Mouse (Mus musculus) bone marrow macrophage, adult 2 months (primary cell): ENCODE results near the gene Sit1. TPM values are rescaled to one million over a fixed set of nuclear protein-coding genes. Genes with fewer than 3 reads are reported as not detected.

ENCODE experiments used
- H3K27ac ChIP-seq: 2 replicates; pipeline ENCODE4 v1.5.1; 2012; ENCODE audit warnings: low read depth, low read length; ENCODE audit not compliant: insufficient read depth
- H3K4me1 ChIP-seq: 2 replicates; pipeline ENCODE4 v1.6.1; 2012; ENCODE audit warnings: low read length; ENCODE audit not compliant: control insufficient read depth, insufficient read depth
- H3K4me3 ChIP-seq: 2 replicates; pipeline ENCODE4 v1.5.1; 2012; ENCODE audit warnings: mild to moderate bottlenecking, low read length, moderate library complexity; ENCODE audit not compliant: insufficient read depth
- CTCF ChIP-seq: IDR thresholded peaks from 2 replicates; pipeline ENCODE4 v1.5.1; 2012; ENCODE audit warnings: low read depth, mild to moderate bottlenecking, low read length, moderate library complexity
- POLR2A ChIP-seq: IDR thresholded peaks from 2 replicates; pipeline ENCODE4 v1.6.1; 2012; ENCODE audit warnings: mild to moderate bottlenecking, low read depth, low read length, borderline replicate concordance
- polyA plus RNA-seq: library from polyadenylated mRNA; stranded (reverse); fragments of >200 nt; gene quantifications from 2 replicates; pipeline ENCODE4 v1.2.4, GENCODE M21; 2012; ENCODE audit not compliant: missing spikeins, insufficient read depth, insufficient read length

The Sit1 gene
- not detected in 2 replicates for polyA plus RNA-seq

DNA sequence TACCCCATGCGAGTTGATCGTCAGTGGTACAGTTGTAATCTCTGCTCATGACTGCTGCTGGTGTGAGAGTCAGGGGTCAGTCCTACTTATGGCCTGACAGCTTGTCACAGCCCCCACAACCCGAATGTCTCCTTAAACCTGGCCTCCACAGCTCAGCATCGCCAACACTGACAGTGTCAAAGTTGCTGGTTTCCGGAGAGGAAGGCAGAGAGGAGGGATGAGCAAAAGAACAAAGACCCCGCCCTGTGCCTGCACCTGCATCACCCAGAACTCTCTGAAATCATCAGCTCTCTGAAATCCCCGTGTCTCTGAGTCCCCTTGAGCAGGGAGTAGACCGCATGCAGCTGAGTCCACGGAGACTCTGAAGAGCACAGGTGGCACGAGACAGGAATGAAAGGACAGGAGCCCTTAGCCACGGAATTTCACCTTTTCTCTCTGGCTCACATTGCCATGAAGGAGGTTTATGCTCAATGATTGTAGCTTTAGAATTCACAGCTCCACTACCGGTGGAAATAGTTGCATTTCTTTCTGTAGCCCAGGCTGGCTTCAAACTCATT is at the start of gene Sit1:
Gene Sit1, minus strand, starts transcription at position 200 of the 557 bp plus-strand sequence.
- Histone ChIP-seq H3K4me3 (no peak within 1 kb of the TSS), H3K27ac (no peak within 1 kb of the TSS), H3K4me1 (peaks cover 13% of the 10 kb centered on the region)
- TF ChIP-seq CTCF (no peak), POLR2A (no peak)

GRCm38 (mm10) chr4:43533270-43533669 is 49.7 kb upstream of the Sit1 start:
- TF ChIP-seq POLR2A (no peak), CTCF (no peak)
- Histone ChIP-seq H3K27ac (no peak overlapping the region), H3K4me3 (no peak overlapping the region), H3K4me1 (no peaks in the 10 kb centered on the region)

DNA sequence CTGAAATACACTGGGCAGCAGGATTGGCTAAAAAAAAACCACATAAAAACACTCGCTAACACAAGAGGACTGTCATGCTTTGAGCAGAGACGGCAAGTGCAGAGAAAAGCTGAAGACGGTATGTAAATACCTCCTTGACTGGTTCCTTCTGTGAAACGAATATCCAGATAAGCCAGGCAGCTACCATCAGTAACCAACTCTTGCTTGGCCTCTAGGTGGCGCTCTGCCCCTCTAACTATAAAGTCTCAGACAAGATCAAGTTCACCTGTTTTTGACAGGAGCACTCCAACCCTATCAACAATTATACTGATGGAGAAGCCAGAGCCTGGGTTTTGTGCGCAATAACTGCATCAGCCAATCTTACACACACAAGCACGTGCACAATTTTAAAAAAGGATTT is 47.0 kb upstream of the Sit1 start:
- no peak overlapping the region for H3K4me3 ChIP-seq
- 0 out of 2 replicates have a peak, but pooled peaks have one; percentile 19 for TF ChIP-seq CTCF
- no peak for TF ChIP-seq POLR2A
- no peak overlapping the region for H3K27ac ChIP-seq
- H3K4me1 ChIP-seq: no peaks in the 10 kb centered on the region

GRCm38 (mm10) chr4:43530081-43530501 is 46.6 kb upstream of the Sit1 start:
- Histone ChIP-seq H3K4me3 (no peak overlapping the region), H3K27ac (no peak overlapping the region), H3K4me1 (no peaks in the 10 kb centered on the region)
- TF ChIP-seq POLR2A (no peak), CTCF (no peak)

DNA sequence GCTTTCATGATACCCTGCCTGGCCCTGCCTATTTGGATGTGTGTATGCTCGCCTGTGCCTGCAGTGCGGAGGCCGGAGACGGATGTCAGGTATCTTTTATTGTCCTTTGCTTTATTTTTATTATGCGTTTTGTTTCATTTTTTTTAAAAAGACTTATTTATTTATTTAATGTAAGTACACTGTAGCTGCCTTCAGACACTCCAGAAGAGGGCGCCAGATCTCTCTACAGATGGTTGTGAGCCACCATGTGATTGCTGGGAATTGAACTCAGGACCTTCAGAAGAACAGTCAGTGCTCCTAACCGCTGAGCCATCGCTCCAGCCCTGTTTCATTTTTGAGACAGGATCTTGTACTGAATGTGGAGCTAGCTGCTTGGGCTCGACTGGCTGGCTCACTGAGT is 45.0 kb upstream of the Sit1 start:
- no peak overlapping the region for H3K27ac ChIP-seq
- TF ChIP-seq CTCF: no peak
- TF ChIP-seq POLR2A: no peak
- H3K4me1 ChIP-seq: 0 out of 2 replicates have a peak, but pooled peaks cover 2% of the 10 kb centered on the region
- no peak overlapping the region for H3K4me3 ChIP-seq

- H3K4me3 ChIP-seq: no peak overlapping the region
- 0 out of 2 replicates have a peak, but pooled peaks cover 2% of the 10 kb centered on the region for H3K4me1 ChIP-seq
- H3K27ac ChIP-seq: no peak overlapping the region
- TF ChIP-seq POLR2A (no peak), CTCF (peak; percentile 38; the same call in 1 of the 2 replicates)
Observed at GRCm38 (mm10) chr4:43527880-43528279, 44.3 kb upstream of the Sit1 start.

- Histone ChIP-seq H3K4me1 (0 out of 2 replicates have a peak, but pooled peaks cover 2% of the 10 kb centered on the region), H3K27ac (no peak overlapping the region), H3K4me3 (no peak overlapping the region)
- TF ChIP-seq POLR2A: no peak
- no peak for TF ChIP-seq CTCF
Observed at GRCm38 (mm10) chr4:43519956-43520355, 36.4 kb upstream of the Sit1 start.

DNA sequence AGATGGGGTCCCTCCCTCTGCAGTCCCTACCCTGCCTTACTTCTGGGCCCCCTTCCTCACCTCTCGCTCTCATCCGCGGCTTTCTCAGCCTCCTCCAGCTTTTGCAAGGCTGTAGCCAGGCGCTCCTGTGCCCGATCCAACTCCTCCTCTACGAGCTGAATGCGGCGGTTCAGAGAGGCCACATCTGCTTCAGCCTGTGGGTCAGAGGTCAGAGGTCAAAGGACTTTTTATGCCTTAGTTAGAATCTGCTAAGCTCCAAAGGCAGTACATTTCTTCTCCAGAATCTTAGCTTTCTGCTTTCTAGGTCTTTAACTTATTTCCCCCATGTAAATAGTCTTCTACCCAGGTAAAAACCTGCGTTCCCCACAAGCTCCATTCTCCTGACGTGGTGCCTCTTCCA is 36.0 kb upstream of the Sit1 start:
- H3K4me3 ChIP-seq: no peak overlapping the region
- no peak for TF ChIP-seq POLR2A
- TF ChIP-seq CTCF: no peak
- 0 out of 2 replicates have a peak, but pooled peaks cover 2% of the 10 kb centered on the region for H3K4me1 ChIP-seq
- H3K27ac ChIP-seq: no peak overlapping the region

DNA sequence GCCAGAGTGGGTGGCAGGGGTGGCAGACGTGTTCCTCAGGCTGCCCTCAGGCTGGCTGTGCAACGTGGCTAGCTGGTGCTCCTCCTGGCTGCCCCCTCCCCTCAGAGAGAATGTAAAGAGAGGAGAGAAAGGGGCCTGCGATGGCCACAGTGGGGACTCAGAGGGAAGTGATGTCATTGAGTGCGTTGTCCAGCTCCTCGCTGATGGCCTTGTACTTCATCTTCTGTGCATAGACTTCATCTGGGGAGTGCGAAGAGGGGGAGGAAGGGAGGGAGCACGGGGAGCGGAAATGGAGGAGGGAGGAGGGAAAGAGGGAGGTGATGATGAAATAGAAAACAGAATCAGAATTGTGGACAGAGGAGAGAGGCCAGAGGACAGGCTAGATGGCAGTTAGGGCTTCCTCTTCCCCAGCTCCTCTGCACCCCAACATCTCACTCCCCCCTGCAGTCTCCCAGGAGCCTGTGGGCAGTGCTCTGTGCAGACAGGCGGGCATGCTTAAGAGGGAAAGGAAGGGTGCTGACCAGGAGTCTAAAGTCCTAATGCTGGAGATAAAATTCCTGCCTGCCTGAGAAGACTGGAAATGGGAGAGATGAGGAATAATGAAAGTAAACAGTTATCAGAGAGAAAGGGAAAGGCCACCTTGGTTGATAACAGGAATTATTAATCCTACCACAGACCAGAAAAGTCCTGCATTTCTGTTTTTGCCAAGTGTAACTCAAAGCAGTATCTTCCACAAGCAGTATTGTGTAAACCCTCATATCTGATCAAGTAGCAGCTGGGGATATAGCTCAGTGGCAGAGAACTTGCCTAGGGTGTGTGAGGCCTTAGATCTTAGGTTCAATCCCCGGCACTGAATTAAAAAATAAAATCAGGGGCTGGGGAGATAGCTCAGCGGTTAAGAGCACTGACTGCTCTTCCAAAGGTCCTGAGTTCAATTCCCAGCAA is 32.5 kb upstream of the Sit1 start:
- TF ChIP-seq POLR2A: no peak
- TF ChIP-seq CTCF: no peak
- Histone ChIP-seq H3K4me3 (no peak overlapping the region), H3K27ac (no peak overlapping the region), H3K4me1 (no peaks in the 10 kb centered on the region)

GRCm38 (mm10) chr4:43513791-43514190 is 30.3 kb upstream of the Sit1 start:
- TF ChIP-seq CTCF: no peak
- Histone ChIP-seq H3K27ac (no peak overlapping the region), H3K4me1 (no peaks in the 10 kb centered on the region; the same call in 1 of the 2 replicates), H3K4me3 (no peak overlapping the region)
